Mouse (Mus musculus): ENCODE measurements around the gene Efcab5. TPM values are rescaled to one million over a fixed set of nuclear protein-coding genes. Genes with fewer than 3 reads are reported as not detected.

The Efcab5 gene
- polyA plus RNA-seq, 1 experiment: not detected

Other genes starting within 250 kb of the Efcab5 start
- not detected in 2 replicates for gene Slc6a4, start 190.4 kb downstream of the Efcab5 start, polyA plus RNA-seq (2012; ENCODE audit: insufficient read depth, insufficient read length, missing spikeins)
- gene Nsrp1, start 110.5 kb downstream of the Efcab5 start, polyA plus RNA-seq (2012; ENCODE audit: insufficient read depth, insufficient read length, missing spikeins): 10.3 and 12.1 TPM in 2 replicates
- gene Ssh2, start 27.3 kb upstream of the Efcab5 start, polyA plus RNA-seq (2012; ENCODE audit: insufficient read depth, insufficient read length, missing spikeins): 15.9 and 16.8 TPM in 2 replicates

All from brown adipose tissue, adult 24 weeks (tissue).